Mouse (Mus musculus): ENCODE data around the gene Crybb2. TPM values are rescaled to one million over a fixed set of nuclear protein-coding genes. Genes with fewer than 3 reads are reported as not detected.

Crybb2 gene
- polyA plus RNA-seq, 1 experiment from 2014 or later = not detected

DNA sequence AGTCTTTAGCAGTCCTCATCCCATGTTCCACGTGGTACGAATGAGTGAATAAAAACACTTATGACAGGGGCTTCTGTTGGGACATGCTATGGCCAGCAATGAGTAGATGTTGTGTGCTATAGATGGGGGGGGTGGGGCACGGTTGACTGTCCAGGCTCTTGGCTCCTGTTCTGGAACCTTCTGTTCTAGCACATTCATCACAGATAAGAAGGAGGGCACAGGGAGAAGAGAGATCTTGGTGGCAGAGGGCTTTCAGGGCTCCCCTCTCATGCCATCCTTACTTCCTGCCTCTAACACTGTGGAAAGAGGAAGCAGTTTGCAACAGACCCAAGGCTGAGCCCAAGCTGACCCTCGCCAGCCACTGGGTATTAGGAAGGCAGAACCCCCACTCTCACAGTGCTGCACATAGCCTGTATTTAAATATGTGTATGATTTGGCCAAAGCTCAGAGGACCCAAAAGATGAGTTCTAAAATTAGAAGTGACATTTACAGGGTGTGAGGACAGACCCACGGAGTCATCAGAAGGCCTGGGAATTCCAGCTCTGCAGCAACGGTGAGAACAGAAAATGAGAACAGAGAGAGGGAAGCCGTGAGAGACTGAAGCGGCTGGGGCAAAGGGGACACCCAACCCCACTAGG, 60.6 kb downstream of the Crybb2 start:
- Histone ChIP-seq H3K9ac (no peak overlapping the region), H3K4me1 (replicated peaks; ENCODE audit: control insufficient read depth, insufficient read depth, low read length) (peaks cover 10% of the 10 kb centered on the region), H3K4me2 (replicated peaks) (no peak overlapping the region), H3K27ac (no peak overlapping the region), H3K4me3 (replicated peaks; ENCODE audit: low read length) (no peak overlapping the region), H3K9me3 (ENCODE audit: control insufficient read depth, low read length) (no peaks in the 10 kb centered on the region), H3K27me3 (ENCODE audit: control insufficient read depth, insufficient read depth, low read length) (no peaks in the 10 kb centered on the region), H3K36me3 (replicated peaks; ENCODE audit: control insufficient read depth, insufficient read depth) (no peaks in the 10 kb centered on the region)
- ATAC-seq (ENCODE audit: low FRiP score) (no peak), DNase-seq (ENCODE audit: low spot score) (no peak)
- WGBS = 89% methylated on average over 8 of the region's 8 CpGs

DNA sequence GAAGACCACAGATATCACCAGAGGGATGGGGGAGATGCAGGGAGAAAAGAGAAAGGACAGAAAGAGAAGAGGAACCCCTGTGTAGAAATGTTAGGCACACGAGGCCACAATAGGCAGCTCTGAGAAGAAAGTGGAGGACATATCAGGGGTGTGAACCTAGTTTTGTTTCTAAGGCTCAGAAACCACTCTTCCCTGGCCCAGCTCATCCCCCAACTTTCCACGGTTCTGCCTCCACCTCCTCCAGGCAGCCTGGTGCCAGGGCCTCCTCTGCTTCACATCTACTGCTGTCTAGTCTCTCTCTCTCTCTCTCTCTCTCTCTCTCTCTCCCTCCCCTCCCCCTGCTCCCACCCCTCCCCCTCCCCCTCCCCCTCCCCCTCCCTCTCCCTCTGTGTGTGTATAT, 61.4 kb downstream of the Crybb2 start:
- Histone ChIP-seq H3K36me3 (replicated peaks; ENCODE audit: control insufficient read depth, insufficient read depth) (no peaks in the 10 kb centered on the region), H3K4me3 (replicated peaks; ENCODE audit: low read length) (no peak overlapping the region), H3K27ac (no peak overlapping the region), H3K4me2 (replicated peaks) (no peak overlapping the region), H3K9me3 (ENCODE audit: control insufficient read depth, low read length) (no peaks in the 10 kb centered on the region), H3K9ac (no peak overlapping the region), H3K4me1 (replicated peaks; ENCODE audit: control insufficient read depth, insufficient read depth, low read length) (peaks cover 3% of the 10 kb centered on the region), H3K27me3 (ENCODE audit: control insufficient read depth, insufficient read depth, low read length) (no peaks in the 10 kb centered on the region)
- WGBS = 64% methylated on average over 2 of the region's 2 CpGs
- ATAC-seq (ENCODE audit: low FRiP score) (no peak), DNase-seq (ENCODE audit: low spot score) (no peak)

Other genes starting within 250 kb of the Crybb2 start
- gene Myo18b, start 173.8 kb downstream of the Crybb2 start, polyA plus RNA-seq (2014; fragmentation: Nextera tagmentation; extraction: Ambion mirVana) = 1.1 and 1.4 TPM in 2 replicates
- gene Grk3, start 54.3 kb downstream of the Crybb2 start, polyA plus RNA-seq (2014; fragmentation: Nextera tagmentation; extraction: Ambion mirVana) = 18.5 and 21.2 TPM in 2 replicates
- 0.57 and 0.99 TPM in 2 replicates for gene Crybb3, start 11.5 kb upstream of the Crybb2 start, polyA plus RNA-seq (2014; fragmentation: Nextera tagmentation; extraction: Ambion mirVana)
- 2.5 and 2.6 TPM in 2 replicates for gene 2900026A02Rik, start 151.1 kb upstream of the Crybb2 start, polyA plus RNA-seq (2014; fragmentation: Nextera tagmentation; extraction: Ambion mirVana)
- not detected in 2 replicates for gene Tmem211, start 156.8 kb upstream of the Crybb2 start, polyA plus RNA-seq (2014; fragmentation: Nextera tagmentation; extraction: Ambion mirVana)
- 14.8 and 15.0 TPM in 2 replicates for gene Sgsm1, start 240.7 kb upstream of the Crybb2 start, polyA plus RNA-seq (2014; fragmentation: Nextera tagmentation; extraction: Ambion mirVana)

Data from hindbrain, embryonic 14.5 days (tissue).